Mouse (Mus musculus): ENCODE measurements around the gene Gm8113.
"Not testable (repeated sequence)": the region's sequence is repeated elsewhere in the genome, so short reads cannot be mapped to it uniquely, and the experiment has no call there.

Gm8113 gene

DNA sequence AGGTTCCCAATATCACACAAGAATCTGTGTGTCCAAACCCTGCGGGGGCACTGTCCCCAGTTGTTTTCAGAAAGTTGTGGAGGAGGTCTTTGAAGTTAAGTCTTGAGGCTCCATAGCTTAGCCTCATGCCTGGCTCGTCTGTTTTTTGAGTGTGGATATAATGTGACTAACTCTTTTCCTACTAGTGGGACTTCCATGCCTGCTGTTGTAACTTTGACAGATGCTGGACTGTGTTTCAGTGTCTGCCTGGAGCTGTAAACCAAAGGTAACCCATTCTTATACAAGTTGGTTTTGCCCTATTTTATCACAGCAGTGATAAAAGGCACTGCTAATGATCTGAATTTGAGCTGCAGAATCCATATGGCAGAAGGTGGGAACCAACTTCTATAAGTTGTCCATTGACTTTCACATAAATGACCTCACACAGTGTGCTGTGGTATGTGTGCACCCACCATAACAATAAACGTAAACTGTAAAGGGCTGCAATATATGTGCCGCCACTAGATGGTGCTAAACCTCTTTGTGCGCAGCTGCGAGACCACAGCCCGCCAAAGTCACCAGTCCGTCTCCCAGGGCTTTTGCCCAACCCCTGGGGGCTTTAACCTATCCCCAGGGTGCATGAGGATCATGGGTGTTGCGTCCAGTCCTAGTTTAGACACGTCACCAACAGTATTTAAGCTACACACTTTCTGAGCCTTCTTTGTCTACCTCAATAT is at the start of gene Gm8113:
Gene Gm8113, plus strand, starts transcription at position 703 of the 716 bp plus-strand sequence.
- peak; percentile 66 for DNase-seq

DNA sequence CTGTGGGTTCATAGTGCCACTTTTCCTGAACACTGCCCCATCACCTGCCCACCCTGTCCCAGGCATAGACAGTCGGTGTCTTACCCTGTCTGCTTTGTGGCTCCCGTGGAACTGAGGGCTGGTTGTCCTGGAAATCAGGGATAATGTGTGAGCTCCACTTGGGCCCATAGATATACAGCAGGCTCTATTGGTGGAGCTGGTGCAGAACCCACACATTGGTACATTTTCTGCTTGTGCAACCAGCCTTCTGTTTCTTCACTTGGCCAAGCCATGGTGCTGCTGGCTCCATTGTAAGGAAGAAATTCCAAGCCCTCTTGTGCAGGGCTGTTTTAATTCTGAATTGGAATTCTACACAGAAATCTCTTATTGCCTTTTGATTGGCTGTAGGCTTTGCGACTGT is 49.8 kb upstream of the Gm8113 start, which contains the start of gene Ear1:
Gene Ear1, minus strand, starts transcription at position 101 of the 400 bp plus-strand sequence.
- DNase-seq, result not testable (repeated sequence)

DNA sequence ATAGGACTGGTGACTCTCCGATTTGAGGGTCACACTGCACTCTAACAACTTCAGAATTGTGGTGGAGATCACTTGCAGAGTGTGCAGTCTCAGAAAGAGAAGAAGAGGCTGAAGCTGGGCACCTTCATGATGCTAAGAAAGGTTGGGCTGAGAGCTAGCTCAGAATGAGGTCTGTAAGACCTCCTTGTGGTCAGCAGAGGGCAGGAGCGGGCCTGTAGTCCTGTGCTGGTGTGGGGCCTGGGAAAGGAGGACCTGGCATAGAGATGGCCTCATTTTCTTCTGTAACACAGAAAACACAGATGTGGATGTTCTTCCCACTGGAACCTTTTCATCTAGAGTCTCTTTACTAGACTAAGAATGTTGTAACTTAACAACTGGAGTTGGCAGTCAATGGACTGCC is 47.4 kb upstream of the Gm8113 start:
- DNase-seq, result not testable (repeated sequence)

DNA sequence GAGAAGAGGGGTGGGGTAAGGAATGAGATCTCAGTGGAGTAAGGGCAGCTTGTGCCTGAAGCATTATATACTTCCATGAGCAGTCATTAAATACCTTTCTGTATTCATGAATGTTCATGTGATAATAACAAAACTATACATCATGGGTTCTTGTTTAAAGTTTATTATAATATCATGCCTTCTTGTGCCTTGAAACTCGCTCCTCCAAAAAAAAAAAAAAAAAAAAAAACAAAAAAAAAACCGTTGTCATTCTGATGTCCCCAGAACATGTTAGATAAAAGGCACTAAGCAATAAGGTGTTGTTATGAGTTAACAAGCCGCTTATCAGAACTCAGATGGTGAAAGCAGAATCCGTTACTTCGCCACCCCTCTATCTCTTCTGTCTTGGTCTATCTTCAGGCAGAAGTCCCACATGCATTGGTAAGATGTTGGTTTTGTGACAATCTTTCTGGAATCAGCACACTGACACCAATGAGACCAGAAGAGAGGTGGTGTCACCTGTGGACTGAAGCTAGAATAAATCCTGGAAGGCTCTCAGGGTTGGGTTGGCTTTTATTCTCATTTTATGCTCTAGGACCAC is 45.1 kb upstream of the Gm8113 start:
- DNase-seq, result not testable (repeated sequence)

DNA sequence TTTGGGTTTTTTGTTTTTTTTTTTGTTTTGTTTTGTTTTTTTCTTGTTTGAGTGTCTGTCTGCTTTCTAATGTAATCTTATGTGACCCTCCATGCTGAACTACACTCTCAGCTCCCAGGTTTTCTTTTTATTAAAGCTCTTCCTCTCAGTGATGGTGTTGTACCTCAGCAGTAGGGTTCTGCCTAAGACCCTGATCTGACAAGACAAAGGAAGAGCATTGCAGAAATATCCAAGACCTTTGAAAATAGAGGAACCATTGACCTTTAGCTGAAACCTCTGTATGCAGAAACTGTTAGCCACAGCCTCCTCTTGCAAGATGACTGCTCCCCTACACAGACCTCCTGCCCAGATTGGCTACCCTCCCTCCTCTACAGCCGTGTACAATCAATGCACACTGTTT is 39.0 kb upstream of the Gm8113 start:
- not testable (repeated sequence) for DNase-seq

DNA sequence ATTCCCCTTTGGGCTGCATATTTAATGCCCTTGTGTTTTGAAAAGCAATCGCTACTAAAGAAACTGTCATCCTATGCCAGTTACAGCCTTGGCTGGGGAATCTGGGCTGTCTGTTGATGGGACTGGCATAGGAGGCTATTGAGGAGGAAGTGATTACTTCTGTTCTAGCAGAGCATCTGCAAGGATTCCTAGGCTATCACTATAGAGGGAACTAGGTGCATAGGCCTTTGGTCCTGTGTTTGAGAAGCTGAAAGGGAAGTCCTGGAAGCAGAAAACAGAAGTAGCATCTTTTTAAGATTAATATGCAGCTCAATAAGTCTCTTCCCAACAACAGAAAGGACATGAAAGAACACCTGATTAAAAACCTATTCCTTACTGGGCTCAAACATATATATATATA is 33.9 kb upstream of the Gm8113 start:
- not testable (repeated sequence) for DNase-seq

DNA sequence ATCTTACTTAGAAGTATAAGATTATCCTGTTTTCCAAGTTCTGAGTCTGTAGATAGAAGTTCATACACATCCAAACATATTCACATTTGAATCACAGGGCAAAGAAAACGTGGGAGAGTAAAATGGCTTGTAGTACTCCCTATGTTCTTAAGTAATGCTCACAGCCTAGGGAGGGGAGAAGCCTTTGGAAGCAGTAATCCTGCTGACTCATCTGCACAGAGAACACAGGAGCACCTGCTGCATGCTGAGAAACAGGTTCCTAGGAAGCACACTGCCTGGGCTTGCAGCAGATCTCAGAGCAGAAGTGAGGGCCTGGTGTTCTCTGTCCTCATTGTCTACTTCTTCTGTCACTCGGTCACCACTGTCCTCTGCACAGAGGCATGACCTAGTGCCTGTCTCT is 29.8 kb upstream of the Gm8113 start:
- not testable (repeated sequence) for DNase-seq

DNA sequence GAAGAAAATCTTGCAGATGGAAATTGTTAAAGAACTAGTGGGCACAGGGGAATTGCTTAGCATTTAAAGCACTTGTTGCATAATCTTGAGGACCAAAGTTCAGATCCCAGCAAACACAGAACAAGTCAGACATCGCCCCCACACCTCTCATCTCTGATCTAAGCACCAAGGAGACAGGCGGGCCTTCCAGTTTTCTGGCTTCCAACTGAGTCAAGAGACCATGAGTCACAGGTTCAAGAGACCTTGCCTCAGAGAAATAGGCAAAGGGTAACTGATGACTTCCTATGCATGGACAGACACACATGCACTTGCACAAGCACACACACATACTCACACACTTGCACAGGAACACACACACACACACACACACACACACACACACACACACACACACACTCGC is 26.6 kb upstream of the Gm8113 start:
- not testable (repeated sequence) for DNase-seq

DNA sequence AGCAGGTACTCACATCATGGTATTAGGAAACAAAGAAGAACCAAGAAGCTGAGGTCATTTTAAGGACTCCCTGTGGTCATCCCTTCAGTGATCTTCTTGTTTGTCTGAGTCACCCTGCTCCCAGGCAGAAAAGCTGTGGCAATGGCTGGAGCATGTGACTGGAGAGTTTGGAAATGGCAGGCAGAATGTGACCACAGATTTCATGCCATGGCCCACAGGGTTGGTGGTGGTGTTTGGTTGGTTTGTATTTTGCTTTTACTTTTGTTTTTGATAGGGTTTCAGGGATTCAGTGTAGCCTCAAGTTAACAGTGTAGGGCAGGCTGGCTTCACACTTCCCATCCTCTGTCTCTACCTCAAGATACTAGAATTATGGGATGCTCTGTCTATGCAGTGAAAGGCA is 7.0 kb upstream of the Gm8113 start:
- DNase-seq, result not testable (repeated sequence)

DNA sequence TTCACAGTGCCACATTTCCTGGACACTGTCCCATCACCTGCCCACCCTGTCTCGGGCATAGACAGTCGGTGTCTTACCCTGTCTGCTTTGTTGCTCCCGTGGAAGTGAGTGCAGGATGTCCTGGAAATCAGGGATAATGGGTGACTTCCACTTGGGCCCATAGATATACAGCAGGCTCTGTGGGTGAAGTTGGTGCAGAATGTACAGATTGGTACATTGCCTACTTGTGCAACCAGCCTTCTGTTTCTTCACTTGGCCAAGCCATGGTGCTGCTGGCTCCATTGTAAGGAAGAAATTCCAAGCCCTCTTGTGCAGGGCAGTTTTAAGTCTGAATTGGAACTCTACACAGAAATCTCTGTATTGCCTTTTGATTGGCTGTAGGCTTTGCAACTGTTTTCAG is 1.7 kb upstream of the Gm8113 start, which contains the start of gene Ear10:
Gene Ear10, minus strand, starts transcription at position 101 of the 400 bp plus-strand sequence.
- DNase-seq, result not testable (repeated sequence)

DNA sequence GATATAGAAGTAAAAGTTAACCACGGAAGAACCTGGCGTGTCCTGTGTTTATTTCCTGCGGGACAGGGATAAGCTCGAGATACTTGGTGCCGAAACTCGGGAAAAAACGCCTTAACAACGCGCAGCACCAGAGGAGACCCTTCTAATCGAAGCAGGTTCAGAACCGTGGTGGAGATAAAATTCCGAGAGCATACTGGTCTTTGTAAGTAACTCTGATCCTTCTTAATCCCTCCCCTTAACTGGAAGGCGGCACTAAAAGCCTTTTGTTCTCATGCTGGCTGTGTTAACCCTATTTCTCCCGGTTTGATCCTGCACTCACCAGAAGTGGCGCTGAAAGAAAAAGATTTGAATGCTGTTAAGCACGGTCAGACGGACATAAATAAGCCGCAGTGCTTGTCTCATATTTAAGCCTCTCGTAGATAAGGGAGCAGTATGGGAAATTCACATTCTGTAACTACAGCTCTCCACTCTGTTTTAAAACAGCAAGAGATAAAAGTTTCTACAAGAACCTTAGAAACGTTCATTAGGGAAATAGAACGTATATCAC is 287 bp downstream of the Gm8113 start:
- DNase-seq, result not testable (repeated sequence)

DNA sequence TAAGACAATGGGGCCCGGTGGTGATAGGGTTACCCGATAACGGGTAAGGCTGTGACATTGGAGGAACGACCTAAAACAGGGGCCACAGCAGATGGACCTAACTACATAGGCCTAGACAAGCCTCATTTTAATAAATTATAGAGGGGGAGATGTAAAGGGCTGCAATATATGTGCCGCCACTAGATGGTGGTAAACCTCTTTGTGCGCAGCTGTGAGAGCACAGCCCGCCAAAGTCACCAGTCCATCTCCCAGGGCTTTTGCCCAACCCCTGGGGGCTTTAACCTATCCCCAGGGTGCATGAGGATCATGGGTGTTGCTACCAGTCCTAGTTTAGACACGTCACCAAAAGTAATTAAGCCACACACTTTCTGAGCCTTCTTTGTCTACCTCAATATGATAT is 7.8 kb downstream of the Gm8113 start:
- peak; percentile 34 for DNase-seq

DNA sequence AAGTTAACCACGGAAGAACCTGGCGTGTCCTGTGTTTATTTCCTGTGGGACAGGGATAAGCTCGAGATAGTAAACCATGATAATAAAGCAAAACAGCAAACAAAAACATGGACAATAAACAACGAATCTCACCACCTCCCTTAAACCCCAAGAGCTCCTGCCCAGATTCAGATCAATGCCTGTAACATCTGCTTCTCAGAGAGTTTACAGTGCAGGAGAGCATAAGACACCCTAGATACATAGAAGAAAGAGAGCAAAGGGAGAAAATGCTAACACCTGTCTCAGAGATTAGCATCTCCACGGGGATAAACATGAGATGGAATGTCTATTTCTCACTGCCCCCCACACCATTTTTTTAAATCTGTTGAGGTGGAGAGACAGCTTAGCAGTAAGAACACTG is 8.2 kb downstream of the Gm8113 start:
- not testable (repeated sequence) for DNase-seq

DNA sequence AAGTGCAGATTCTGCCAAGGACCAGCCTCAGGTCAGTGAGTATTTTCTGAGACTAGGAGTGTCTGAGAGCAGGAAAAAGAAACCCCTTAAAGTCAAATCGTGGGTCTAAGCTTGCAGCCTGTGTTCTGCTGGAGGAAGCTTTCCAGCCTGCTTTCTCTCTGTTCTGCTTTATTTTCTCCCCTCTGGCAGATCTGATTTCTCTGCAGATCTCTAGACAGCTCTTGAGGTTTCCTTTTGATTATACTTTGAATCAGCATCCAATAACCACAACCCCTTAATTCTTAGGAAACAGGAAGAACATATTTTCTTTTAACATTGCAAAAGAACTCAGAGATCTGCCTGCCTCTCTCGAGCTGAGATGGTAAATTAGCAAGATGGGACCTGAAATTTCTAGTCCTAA is 28.2 kb downstream of the Gm8113 start:
- not testable (repeated sequence) for DNase-seq

DNA sequence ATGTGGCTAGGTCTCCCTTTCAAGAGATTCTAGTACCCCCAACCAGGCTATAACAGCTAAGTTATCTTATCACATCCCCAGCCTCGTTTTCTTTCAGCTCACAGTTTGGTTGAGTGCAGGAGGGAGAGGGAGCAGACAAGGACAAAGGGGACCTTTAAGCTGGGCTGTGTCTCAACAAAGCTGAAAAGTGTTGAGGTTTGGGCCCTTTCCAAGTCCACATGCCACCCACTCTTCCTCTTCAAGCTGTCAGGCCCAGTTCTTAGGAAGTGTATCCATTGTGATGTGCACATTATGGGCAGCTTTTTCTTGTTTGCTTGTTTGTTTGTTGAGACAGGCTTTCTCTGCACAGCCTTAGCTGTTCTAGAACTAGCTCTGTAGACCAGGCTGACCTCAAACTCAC is 29.9 kb downstream of the Gm8113 start:
- DNase-seq, result not testable (repeated sequence)

DNA sequence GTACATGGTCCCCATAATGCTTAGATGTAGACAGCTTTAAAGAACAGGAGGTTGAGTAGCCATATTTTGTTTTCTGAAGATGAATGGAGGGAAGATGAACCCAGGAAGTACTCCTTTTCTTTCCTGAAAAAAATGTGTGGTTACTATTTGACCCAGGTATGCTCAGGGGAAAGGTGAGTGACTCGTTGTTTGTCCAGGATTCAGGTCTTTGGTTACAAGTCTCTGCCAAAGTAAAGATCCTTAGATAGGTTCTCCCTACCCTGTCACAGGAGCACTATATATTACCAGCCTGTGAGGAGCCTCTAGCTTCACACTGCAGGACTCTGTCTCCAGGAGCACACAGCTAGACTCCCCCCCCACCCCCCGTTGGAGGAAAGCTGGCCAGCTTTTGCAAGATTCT is 31.6 kb downstream of the Gm8113 start, which contains the start of gene Ang5:
Gene Ang5, plus strand, starts transcription at position 301 of the 400 bp plus-strand sequence.
- DNase-seq, result not testable (repeated sequence)

Measured in kidney, postnatal 14 days (tissue).